Mouse (Mus musculus): ENCODE data around the gene Asic2.
"Not testable (repeated sequence)": the region's sequence is repeated elsewhere in the genome, so short reads cannot be mapped to it uniquely, and the experiment has no call there.

The Asic2 gene

GRCm38 (mm10) chr11:81362461-81362860 lies 605.8 kb downstream of the Asic2 start:
- in situ Hi-C loops (cut with MboI; ENCODE audit: low pct_unique_long_range_greater_than_20kb in 1 of 2, low sequenced_read_pairs in 2 of 2, unreplicated experiment in 1 of 2), result no loop called here

DNA sequence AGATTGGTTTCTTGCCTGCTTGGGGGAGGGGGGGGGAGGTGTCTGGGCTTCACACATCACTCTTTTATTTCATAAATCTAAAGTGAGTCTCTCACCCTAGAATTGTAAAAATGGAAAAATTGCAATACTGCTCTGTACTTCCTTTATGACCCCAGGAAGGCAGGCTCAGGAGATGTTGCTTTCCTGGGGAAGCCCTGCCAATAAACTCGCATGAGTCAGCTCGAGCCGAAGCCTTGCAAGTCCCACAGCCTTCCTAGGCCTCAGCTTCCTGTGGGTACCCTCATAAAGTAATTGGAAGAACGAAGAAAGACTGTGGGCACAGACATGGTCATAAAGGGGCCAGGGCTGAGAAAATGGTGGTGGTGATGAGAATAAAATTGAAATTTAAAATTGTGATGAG lies 607.2 kb downstream of the Asic2 start:
- in situ Hi-C loops (cut with MboI; ENCODE audit: low pct_unique_long_range_greater_than_20kb in 1 of 2, low sequenced_read_pairs in 2 of 2, unreplicated experiment in 1 of 2), result no loop called here

GRCm38 (mm10) chr11:81350498-81350897 lies 617.8 kb downstream of the Asic2 start:
- in situ Hi-C loops (cut with MboI; ENCODE audit: low pct_unique_long_range_greater_than_20kb in 1 of 2, low sequenced_read_pairs in 2 of 2, unreplicated experiment in 1 of 2), result not testable (repeated sequence)

GRCm38 (mm10) chr11:81331977-81332376 lies 636.3 kb downstream of the Asic2 start:
- in situ Hi-C loops (cut with MboI; ENCODE audit: low pct_unique_long_range_greater_than_20kb in 1 of 2, low sequenced_read_pairs in 2 of 2, unreplicated experiment in 1 of 2), result no loop called here

DNA sequence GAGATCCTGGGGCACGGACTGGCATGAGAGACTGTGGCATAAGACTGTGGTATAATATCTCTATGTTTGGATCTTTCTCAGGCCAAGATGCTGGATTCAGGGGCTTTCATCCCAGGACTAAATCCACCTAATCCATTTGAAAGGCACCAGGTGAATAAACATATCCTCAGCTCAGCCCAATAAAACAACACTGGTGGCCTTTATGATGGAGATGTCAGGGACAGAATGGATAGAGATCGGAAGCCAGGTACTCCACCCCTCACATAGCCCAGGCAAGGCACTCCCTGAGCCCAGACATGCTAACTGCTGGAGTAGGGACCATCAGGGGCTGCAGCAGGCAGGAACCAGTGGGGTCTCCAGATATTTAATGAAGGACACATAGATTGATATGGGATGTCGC lies 637.3 kb downstream of the Asic2 start:
- in situ Hi-C loops (cut with MboI; ENCODE audit: low pct_unique_long_range_greater_than_20kb in 1 of 2, low sequenced_read_pairs in 2 of 2, unreplicated experiment in 1 of 2), result no loop called here

DNA sequence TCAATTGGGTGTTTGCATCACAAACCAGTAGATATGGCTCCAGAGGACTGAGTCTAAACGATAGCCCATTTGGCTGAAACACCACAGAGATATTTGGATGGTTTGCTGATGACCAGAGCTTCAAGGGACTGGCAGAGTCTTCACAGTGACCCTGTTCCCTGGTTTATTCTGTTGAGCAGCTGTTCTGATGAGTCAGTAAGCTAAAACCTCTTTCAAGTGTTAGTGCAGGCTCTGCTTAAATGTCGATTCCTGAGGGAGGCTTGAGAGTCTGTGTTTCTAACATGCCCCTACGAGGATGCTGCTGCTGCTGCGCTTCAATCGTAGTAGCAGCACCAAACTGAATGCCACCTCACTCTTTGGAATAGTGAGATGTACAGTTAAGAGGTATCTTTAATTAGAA lies 640.2 kb downstream of the Asic2 start:
- in situ Hi-C loops (cut with MboI; ENCODE audit: low pct_unique_long_range_greater_than_20kb in 1 of 2, low sequenced_read_pairs in 2 of 2, unreplicated experiment in 1 of 2), result no loop called here

DNA sequence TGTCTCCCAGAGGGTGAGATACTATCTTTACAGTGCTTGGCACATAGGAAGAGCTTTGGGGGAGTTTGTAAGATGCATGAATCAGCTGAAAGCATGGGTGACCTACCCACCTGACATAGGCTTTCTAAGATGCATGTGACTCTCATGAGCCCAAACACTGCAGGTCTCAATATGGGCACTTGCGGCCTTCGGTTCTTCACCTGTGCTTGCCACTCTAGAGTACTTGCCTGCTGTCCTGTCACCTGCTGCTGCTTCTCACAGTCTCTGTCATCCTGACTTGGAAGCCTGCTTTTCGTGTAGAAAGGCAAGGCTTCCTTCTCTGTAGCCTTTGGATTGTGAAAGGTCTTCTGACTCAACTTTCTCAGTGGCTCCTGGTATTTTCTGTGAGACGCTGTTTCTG lies 645.1 kb downstream of the Asic2 start:
- in situ Hi-C loops (cut with MboI; ENCODE audit: low pct_unique_long_range_greater_than_20kb in 1 of 2, low sequenced_read_pairs in 2 of 2, unreplicated experiment in 1 of 2), result no loop called here

GRCm38 (mm10) chr11:81322466-81322865 lies 645.8 kb downstream of the Asic2 start:
- in situ Hi-C loops (cut with MboI; ENCODE audit: low pct_unique_long_range_greater_than_20kb in 1 of 2, low sequenced_read_pairs in 2 of 2, unreplicated experiment in 1 of 2), result no loop called here

DNA sequence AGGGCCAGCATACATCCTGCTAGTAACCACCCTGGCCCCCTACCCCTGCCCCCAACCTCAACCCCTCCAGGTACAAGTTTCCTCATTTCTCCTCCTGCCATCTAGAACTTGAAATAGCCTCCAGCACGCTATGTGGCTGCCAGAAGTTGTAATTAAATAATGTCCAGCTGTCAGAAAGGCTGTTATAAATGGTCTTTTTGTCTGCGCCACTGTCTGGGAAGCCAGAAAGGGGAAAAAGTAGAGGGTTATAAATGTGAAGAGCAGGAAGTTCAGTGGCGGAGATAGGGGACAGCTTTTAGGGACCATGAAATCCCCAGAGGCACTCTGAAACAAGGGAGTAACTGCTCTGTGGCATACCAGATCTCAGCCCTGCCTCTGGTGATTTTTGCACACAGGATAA lies 678.2 kb downstream of the Asic2 start:
- in situ Hi-C loops (cut with MboI; ENCODE audit: low pct_unique_long_range_greater_than_20kb in 1 of 2, low sequenced_read_pairs in 2 of 2, unreplicated experiment in 1 of 2), result no loop called here

DNA sequence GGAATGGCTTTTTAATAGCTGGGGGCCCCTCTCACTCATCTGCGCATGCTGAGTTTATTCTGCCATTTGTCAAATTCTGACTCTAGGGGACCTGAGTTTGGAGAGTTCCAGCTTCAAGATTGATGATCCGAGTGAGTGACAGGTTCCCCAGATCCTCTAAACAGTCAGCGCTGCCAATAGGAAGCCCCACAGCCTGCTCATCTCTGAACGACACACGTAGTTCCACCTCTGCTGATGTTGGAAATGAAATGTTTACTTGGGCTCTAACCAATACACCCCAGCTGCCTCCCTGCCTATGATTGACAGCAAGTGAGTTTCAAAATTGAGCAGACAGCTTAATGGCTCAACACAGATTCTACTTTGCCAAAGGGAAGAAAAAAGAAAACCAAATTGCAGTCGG lies 685.1 kb downstream of the Asic2 start:
- in situ Hi-C loops (cut with MboI; ENCODE audit: low pct_unique_long_range_greater_than_20kb in 1 of 2, low sequenced_read_pairs in 2 of 2, unreplicated experiment in 1 of 2), result no loop called here

- in situ Hi-C loops (cut with MboI; ENCODE audit: low pct_unique_long_range_greater_than_20kb in 1 of 2, low sequenced_read_pairs in 2 of 2, unreplicated experiment in 1 of 2), result no loop called here
Measured at GRCm38 (mm10) chr11:81280070-81280469, 688.2 kb downstream of the Asic2 start.

DNA sequence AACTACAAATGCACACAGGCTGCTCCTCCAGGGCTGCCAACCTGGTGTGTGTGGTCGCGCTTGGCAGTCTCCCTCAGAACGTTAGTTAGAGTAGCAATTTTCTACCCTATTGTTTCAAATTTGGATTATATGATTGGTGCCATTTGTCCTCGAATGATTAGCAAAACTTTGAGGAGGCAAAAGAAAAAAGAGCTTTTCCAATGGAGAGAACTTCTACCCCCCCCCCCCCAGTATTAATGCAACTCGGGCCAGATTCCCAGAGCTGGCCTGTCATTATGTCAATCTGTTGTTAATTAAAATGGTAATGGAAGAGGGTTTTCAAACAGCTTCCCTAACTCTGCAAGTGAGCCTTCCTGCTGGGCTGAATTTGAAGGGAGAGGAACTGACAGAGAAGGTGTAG lies 690.9 kb downstream of the Asic2 start:
- in situ Hi-C loops (cut with MboI; ENCODE audit: low pct_unique_long_range_greater_than_20kb in 1 of 2, low sequenced_read_pairs in 2 of 2, unreplicated experiment in 1 of 2), result no loop called here

- in situ Hi-C loops (cut with MboI; ENCODE audit: low pct_unique_long_range_greater_than_20kb in 1 of 2, low sequenced_read_pairs in 2 of 2, unreplicated experiment in 1 of 2), result no loop called here
Measured at GRCm38 (mm10) chr11:81272677-81273418, 695.4 kb downstream of the Asic2 start.

DNA sequence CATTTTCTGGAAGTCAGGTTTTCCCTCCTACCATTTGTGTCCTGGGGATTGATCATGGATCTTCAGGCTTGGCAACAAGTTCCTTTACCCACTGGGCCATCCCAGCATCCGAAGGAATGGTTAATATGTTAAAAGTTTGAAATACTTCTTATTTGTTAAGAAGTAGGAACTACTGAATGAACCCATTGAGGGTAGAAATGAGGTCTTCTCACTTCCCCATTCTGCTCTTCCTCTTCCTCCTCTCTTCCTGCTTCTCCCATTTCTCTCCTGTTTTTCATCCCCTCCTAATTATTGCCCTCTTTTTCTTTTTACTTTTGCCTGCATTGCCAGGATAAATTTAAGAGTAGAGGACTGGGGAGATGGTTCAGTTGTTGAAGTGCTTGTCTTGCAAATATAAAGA lies 696.8 kb downstream of the Asic2 start:
- in situ Hi-C loops (cut with MboI; ENCODE audit: low pct_unique_long_range_greater_than_20kb in 1 of 2, low sequenced_read_pairs in 2 of 2, unreplicated experiment in 1 of 2), result no loop called here

- in situ Hi-C loops (cut with MboI; ENCODE audit: low pct_unique_long_range_greater_than_20kb in 1 of 2, low sequenced_read_pairs in 2 of 2, unreplicated experiment in 1 of 2), result no loop called here
Measured at GRCm38 (mm10) chr11:81270518-81270917, 697.7 kb downstream of the Asic2 start.

DNA sequence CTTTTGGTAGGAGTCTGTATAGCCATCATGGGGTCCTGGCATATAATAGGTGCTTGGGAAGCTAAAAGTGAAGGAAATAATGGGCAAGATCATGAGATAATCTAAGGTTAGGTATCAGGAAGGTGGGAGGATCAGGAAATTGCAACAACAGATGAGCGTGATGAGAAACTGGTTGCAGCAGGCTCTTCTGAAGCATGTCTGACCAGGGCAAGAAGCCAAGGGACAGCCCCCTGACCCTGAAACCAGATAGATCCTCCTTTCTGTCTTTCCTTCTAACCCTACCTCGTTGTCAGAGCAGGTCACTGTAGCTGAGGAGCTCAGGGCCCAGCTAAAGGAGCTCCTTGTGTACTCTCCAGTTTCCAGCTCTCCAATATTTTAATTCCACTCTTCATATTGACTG lies 704.5 kb downstream of the Asic2 start:
- in situ Hi-C loops (cut with MboI; ENCODE audit: low pct_unique_long_range_greater_than_20kb in 1 of 2, low sequenced_read_pairs in 2 of 2, unreplicated experiment in 1 of 2), result no loop called here

GRCm38 (mm10) chr11:81263193-81263592 lies 705.1 kb downstream of the Asic2 start:
- in situ Hi-C loops (cut with MboI; ENCODE audit: low pct_unique_long_range_greater_than_20kb in 1 of 2, low sequenced_read_pairs in 2 of 2, unreplicated experiment in 1 of 2), result no loop called here

DNA sequence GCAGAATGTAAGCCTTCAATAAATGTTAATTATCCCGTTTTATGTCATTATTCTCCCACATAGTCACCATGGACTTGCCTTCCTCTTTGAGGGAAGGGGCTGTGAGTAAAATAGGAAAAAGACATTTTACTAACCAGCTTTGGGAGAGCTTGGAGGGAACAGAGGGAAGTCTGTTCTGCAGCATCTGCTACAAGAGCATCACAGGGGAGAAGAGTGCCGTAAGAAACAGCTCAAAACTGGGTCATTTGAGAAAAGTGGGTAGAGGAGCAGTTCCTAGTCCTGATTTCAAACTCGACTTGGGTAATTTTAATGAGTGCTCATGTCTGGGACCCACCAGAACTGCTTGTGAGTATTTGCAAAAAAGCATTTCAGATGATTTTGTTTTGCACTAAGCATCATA lies 707.0 kb downstream of the Asic2 start:
- in situ Hi-C loops (cut with MboI; ENCODE audit: low pct_unique_long_range_greater_than_20kb in 1 of 2, low sequenced_read_pairs in 2 of 2, unreplicated experiment in 1 of 2), result no loop called here

DNA sequence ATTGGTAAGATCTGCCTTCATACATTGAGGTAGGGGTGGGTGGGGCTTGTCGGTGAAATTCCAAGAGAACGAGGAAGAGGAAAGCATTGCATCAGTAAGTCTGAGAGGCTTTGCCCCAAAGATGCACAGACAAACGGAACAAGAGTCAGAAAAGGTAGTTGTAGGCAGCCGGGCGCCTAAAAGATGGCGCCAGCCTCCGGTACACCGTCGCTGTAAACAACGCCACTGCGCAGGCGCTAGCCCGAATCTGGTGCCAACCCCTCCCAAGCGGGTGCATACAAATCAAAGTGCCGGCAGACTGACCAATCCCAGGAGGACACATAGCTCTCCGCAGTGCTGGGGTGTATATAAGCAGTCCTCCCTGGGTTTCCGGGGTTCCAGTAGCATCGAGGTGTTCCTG lies 727.1 kb downstream of the Asic2 start:
- in situ Hi-C loops (cut with MboI; ENCODE audit: low pct_unique_long_range_greater_than_20kb in 1 of 2, low sequenced_read_pairs in 2 of 2, unreplicated experiment in 1 of 2), result not testable (repeated sequence)

DNA sequence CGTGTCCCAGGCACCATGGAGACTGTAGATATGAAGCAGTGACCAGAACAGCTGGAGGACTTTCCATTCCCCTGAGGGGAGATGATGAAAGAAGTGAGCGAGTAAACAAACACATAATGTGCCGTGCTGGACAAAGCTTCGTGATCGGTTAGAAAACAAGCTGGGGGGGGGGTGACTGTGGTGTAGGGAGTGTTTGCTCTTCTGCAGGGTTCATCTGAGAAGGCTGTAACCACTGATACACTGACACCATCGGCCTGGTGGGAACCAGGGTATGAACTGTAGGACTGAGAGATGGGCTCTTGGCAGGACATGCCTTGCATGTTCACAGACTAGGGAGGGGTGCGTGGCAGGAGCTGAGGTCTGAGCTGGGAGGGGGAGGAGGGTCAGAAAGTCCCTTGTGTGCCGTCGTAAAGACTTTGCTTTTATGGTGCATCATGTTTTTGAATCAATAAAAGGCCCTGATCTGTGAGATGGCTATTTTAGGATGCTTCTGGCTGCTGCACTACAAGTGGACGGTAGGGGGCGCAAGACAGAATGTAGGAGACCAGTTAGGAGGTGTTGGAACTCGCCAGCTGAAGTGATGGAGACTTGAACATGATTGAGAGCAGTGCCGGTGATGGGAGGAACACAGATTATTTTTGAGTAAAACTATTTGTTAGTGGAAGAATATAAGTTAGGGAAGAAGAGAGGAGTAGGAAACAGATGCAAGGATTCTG lies 728.1 kb downstream of the Asic2 start:
- in situ Hi-C loops (cut with MboI; ENCODE audit: low pct_unique_long_range_greater_than_20kb in 1 of 2, low sequenced_read_pairs in 2 of 2, unreplicated experiment in 1 of 2), result no loop called here

Measured in mouse embryonic stem cell (cell line).